Mouse (Mus musculus): ENCODE results near the gene Mpv17l2. TPM values are rescaled to one million over a fixed set of nuclear protein-coding genes. Genes with fewer than 3 reads are reported as not detected.

The Mpv17l2 gene
- polyA plus RNA-seq, 1 experiment from 2014 or later = 36.2 TPM

Small RNAs within 50 kb of the gene (microRNA-seq; reads per million reads assigned to microRNA genes)
- not detected for gene Mir7240

Other genes starting within 250 kb of the Mpv17l2 start
- gene Fkbp8, start 233.2 kb downstream of the Mpv17l2 start, polyA plus RNA-seq (2015; fragmentation: Nextera tagmentation; extraction: Ambion mirVana) = 307 and 313 TPM in 2 replicates
- gene Kxd1, start 233.0 kb downstream of the Mpv17l2 start, polyA plus RNA-seq (2015; fragmentation: Nextera tagmentation; extraction: Ambion mirVana) = 50.0 and 54.4 TPM in 2 replicates
- gene Ell, start 221.5 kb downstream of the Mpv17l2 start, polyA plus RNA-seq (2015; fragmentation: Nextera tagmentation; extraction: Ambion mirVana) = 17.2 and 17.5 TPM in 2 replicates
- gene Isyna1, start 166.6 kb downstream of the Mpv17l2 start, polyA plus RNA-seq (2015; fragmentation: Nextera tagmentation; extraction: Ambion mirVana) = 134 TPM in 2 replicates
- gene Ssbp4, start 152.1 kb downstream of the Mpv17l2 start, polyA plus RNA-seq (2015; fragmentation: Nextera tagmentation; extraction: Ambion mirVana) = 111 and 122 TPM in 2 replicates
- 1.9 and 2.5 TPM in 2 replicates for gene Lrrc25, start 144.8 kb downstream of the Mpv17l2 start, polyA plus RNA-seq (2015; fragmentation: Nextera tagmentation; extraction: Ambion mirVana)
- 0.31 and 0.45 TPM in 2 replicates for gene Gdf15, start 128.5 kb downstream of the Mpv17l2 start, polyA plus RNA-seq (2015; fragmentation: Nextera tagmentation; extraction: Ambion mirVana)
- gene Pgpep1, start 100.6 kb downstream of the Mpv17l2 start, polyA plus RNA-seq (2015; fragmentation: Nextera tagmentation; extraction: Ambion mirVana) = 38.5 and 47.7 TPM in 2 replicates
- 268 and 320 TPM in 2 replicates for gene Lsm4, start 87.7 kb downstream of the Mpv17l2 start, polyA plus RNA-seq (2015; fragmentation: Nextera tagmentation; extraction: Ambion mirVana)
- gene Jund, start 62.0 kb downstream of the Mpv17l2 start, polyA plus RNA-seq (2015; fragmentation: Nextera tagmentation; extraction: Ambion mirVana) = 49.7 TPM in 2 replicates
- 0.02 TPM in 1 of 2 replicates, not detected in the other for gene Iqcn, start 57.5 kb downstream of the Mpv17l2 start, polyA plus RNA-seq (2015; fragmentation: Nextera tagmentation; extraction: Ambion mirVana)
- gene Gm3336, start 42.4 kb downstream of the Mpv17l2 start, polyA plus RNA-seq (2015; fragmentation: Nextera tagmentation; extraction: Ambion mirVana) = not detected in 2 replicates
- 0.08 and 0.16 TPM in 2 replicates for gene Pde4c, start 37.2 kb downstream of the Mpv17l2 start, polyA plus RNA-seq (2015; fragmentation: Nextera tagmentation; extraction: Ambion mirVana)
- 12.8 and 12.9 TPM in 2 replicates for gene Rab3a, start 6.3 kb downstream of the Mpv17l2 start, polyA plus RNA-seq (2015; fragmentation: Nextera tagmentation; extraction: Ambion mirVana)
- 56.1 and 56.8 TPM in 2 replicates for gene Pik3r2, start 15.8 kb upstream of the Mpv17l2 start, polyA plus RNA-seq (2015; fragmentation: Nextera tagmentation; extraction: Ambion mirVana)
- 13.6 and 15.8 TPM in 2 replicates for gene Mast3, start 44.1 kb upstream of the Mpv17l2 start, polyA plus RNA-seq (2015; fragmentation: Nextera tagmentation; extraction: Ambion mirVana)
- gene Il12rb1, start 47.5 kb upstream of the Mpv17l2 start, polyA plus RNA-seq (2015; fragmentation: Nextera tagmentation; extraction: Ambion mirVana) = 0.16 and 0.27 TPM in 2 replicates
- 4.5 and 5.5 TPM in 2 replicates for gene Arrdc2, start 78.8 kb upstream of the Mpv17l2 start, polyA plus RNA-seq (2015; fragmentation: Nextera tagmentation; extraction: Ambion mirVana)
- gene Kcnn1, start 102.3 kb upstream of the Mpv17l2 start, polyA plus RNA-seq (2015; fragmentation: Nextera tagmentation; extraction: Ambion mirVana) = 1.2 TPM in 2 replicates
- gene Ccdc124, start 113.0 kb upstream of the Mpv17l2 start, polyA plus RNA-seq (2015; fragmentation: Nextera tagmentation; extraction: Ambion mirVana) = 112 and 118 TPM in 2 replicates
- gene Slc5a5, start 131.8 kb upstream of the Mpv17l2 start, polyA plus RNA-seq (2015; fragmentation: Nextera tagmentation; extraction: Ambion mirVana) = 0.25 and 0.29 TPM in 2 replicates
- 4,502 and 4,535 TPM in 2 replicates for gene Rpl18a, start 136.5 kb upstream of the Mpv17l2 start, polyA plus RNA-seq (2015; fragmentation: Nextera tagmentation; extraction: Ambion mirVana)
- gene Map1s, start 145.0 kb upstream of the Mpv17l2 start, polyA plus RNA-seq (2015; fragmentation: Nextera tagmentation; extraction: Ambion mirVana) = 49.8 and 50.9 TPM in 2 replicates